Mouse (Mus musculus) G1E (cell line): ENCODE measurements around the gene Fgfr2.

Experiments used
- CTCF ChIP-seq: IDR thresholded peaks from 2 replicates; pipeline ENCODE4 v1.5.1; 2012; ENCODE audit warnings: low read depth, low read length, inconsistent platforms, mixed read lengths
- GATA1 ChIP-seq: IDR thresholded peaks from 2 replicates; pipeline ENCODE4 v1.6.1; 2012; ENCODE audit warnings: borderline replicate concordance, low read length, inconsistent platforms, mixed read lengths
- GATA2 ChIP-seq: IDR thresholded peaks from 2 replicates; pipeline ENCODE4 v1.6.1; 2012; ENCODE audit warnings: low read depth, low read length, inconsistent platforms, borderline replicate concordance
- POLR2AphosphoS5 ChIP-seq: IDR thresholded peaks from 2 replicates; pipeline ENCODE4 v1.6.1; 2012; ENCODE audit warnings: low read depth, low read length, inconsistent platforms; ENCODE audit not compliant: insufficient replicate concordance
- TAL1 ChIP-seq: conservative IDR thresholded peaks from 2 replicates; pipeline ENCODE4 v1.6.1; 2012; ENCODE audit warnings: low read depth, low read length, inconsistent platforms, mixed read lengths

DNA sequence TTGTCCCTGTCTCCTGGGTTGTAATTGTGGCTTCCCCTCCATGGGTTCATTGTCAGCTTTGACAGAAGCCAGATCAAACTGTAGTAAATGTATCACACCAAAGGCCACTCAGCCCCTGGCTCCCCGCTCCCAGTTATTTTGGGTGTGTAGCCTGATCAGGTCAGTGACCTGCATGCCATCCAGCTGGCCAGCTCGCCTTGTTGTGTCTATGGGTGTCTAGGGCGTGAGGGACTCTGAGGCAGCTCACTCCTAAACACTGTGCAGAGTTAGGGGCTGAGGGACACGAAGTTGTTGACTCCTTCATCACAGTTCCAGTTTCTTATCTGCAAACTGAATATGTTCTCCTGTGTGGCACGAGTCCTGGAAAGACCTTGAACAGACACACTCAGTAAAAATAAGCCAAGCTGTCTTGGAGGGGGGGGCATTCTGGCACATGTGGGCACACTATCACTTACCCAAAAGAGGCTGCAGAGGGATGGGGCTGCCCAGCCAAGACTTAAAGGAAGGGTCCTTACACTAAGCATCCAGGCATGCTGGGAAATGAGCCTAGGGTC is 2342.2 kb downstream of the Fgfr2 start:
- TF ChIP-seq CTCF (no peak), GATA1 (no peak), TAL1 (no peak), POLR2AphosphoS5 (no peak), GATA2 (no peak)
